Mouse (Mus musculus) kidney, postnatal 4 days (tissue): Measurements from ENCODE around the gene Hapln3.

ENCODE experiments used
- DNase-seq, 2 experiments: peaks; one replicate each; pipeline ENCODE4 v3.0.0; 2021; ENCODE audit warnings: mixed read lengths in 2 of 2

Gene Hapln3

DNA sequence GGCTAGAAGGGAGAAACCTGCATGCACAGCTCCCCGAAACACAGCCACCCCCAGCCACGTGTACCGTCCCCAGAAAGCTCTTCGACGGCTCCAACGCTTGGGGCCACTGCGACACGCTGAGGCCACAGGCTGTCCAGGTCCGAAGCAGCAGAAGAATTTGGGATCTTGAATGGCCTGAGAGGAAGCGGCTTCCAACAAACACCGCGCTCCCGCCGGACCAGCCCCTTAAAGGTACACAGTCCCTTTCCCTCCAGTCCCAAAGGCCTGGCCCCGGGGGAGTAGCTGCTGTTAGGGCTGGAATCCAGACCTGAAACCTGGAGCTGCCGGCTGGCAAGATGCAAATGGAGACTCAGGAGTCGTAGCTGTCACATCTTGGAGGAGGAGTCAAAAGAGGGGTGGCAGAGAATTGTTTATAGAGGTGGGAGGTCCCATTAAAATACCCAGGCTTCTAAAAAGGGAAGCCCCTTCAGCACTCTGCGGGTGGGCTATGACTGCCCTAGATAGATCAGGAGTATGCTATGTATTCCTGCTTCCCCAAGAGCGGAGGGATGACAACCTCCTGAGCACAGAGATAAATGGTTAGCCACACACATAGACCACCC, at the start of gene Hapln3:
Gene Hapln3 (minus strand): TSS at position 176 of the 602 bp plus-strand sequence.
- DNase-seq = peak; percentile 66 to 71

GRCm38 (mm10) chr7:79173800-79174199, 43.0 kb upstream of the Hapln3 start:
- DNase-seq = peak in 1 of 2 experiments; percentile 18

GRCm38 (mm10) chr7:79171782-79172181, 41.0 kb upstream of the Hapln3 start:
- no peak for DNase-seq

DNA sequence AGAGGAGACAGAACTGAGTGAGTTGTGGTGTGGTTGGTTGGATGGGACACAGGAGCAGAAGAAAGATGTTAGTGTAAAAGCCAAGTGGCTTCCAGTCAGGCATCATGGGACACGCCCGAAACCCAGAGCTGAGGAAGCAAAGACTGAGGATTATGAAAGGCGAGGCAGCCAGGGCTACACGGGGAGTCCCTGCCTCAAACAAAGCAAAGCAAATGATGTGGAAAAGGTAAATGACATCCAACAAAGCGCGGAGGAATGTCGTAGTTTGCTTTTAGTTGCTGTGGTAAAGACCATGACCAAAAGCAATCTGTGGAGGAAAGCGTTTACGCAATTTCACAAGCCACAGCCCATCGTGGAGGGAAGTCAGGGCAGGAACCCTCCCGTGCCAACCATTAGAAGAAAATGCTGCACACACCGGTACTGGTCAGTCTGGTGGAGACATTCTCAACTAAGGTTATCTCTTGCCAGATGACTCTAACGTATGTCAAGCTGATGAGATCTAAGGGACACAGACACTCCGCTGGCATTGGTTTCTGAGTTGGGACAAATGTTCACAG, 36.3 kb upstream of the Hapln3 start:
- no peak for DNase-seq

- no peak for DNase-seq
Observed at GRCm38 (mm10) chr7:79159406-79159805, 28.6 kb upstream of the Hapln3 start.

DNA sequence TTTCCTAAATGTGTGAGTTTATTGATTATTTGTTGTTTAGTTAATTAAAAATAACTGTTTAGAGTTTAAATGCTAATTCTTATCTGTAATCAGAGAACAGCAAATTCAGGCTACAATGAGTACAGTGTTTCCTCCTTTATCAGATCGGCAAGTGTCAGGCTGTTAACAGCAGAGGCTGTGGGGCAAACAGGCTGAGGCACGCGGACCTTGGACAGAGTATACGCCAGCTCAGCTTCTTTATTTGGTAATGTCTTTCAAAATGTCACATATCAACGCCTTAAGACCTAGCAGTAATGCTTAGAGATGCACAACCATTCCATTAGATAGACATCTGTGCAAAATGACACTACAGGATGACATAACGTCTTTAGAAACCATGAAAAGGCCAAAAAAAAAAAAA, 18.7 kb upstream of the Hapln3 start:
- no peak for DNase-seq

DNA sequence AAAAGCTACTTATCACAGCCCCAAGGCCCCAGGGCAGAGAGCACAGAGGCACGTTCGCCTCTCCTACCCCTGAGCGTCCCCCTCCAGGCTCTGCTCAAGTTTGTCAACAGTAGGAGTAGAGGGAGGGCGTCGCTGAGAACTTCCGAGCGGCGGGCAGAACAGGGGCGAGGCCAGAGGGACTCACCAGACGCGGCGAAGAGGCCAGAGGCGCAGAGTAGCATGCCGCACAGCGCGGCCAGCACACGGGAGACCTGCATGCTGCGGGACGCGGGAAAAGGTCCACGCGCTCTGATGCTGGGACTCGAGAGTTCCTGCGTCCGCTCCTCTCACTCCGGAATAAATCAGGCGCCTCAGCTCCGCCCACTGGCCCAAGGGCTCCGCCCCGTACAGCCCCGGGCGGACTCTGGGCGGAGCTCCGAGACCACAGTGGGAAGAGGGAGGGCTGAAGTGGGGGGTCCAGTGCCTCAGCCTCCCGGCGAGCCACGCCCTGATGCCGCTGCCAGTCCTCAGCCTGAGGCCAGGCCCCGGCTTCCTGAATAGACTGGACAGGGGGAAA, 18.0 kb upstream of the Hapln3 start, which contains the start of gene Mfge8:
Gene Mfge8 (minus strand): TSS at position 350 of the 556 bp plus-strand sequence.
- DNase-seq = peak; percentile 93 to 95

DNA sequence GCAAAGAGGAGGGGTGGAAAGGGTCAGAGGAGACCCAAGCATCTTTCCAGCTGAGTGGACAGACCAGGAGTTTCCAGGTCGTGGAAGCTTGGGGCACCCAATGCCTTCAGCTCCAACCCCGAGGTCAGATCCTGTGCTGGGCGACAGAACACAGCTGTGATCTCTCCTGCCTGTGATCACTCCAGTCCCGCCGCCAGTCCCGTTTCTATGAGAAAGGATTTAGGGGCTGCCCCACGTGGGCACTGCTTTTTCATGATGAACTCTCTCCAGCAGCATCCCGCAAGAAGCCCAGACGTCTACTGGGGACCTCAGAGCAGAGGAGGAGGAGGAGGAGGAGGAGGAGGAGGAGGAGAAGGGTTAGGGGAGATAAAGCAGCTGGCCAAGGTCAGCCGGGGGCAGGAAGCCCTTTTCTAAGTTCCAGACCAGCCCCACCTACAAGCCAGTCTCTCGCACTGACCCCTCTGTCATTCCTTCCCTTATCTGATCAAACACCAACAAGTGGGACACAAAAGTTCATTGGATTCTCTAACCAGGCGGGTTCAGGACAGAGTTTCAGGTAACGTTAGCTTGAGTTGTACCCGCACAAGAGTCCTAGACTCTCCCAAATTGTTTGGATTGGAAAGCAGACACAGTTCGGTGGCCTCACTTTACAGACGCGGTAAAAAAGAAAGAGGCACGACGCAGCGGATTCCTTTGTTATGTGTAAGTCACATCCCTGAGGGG, 17.3 kb upstream of the Hapln3 start:
- peak; percentile 49 to 56 for DNase-seq

DNA sequence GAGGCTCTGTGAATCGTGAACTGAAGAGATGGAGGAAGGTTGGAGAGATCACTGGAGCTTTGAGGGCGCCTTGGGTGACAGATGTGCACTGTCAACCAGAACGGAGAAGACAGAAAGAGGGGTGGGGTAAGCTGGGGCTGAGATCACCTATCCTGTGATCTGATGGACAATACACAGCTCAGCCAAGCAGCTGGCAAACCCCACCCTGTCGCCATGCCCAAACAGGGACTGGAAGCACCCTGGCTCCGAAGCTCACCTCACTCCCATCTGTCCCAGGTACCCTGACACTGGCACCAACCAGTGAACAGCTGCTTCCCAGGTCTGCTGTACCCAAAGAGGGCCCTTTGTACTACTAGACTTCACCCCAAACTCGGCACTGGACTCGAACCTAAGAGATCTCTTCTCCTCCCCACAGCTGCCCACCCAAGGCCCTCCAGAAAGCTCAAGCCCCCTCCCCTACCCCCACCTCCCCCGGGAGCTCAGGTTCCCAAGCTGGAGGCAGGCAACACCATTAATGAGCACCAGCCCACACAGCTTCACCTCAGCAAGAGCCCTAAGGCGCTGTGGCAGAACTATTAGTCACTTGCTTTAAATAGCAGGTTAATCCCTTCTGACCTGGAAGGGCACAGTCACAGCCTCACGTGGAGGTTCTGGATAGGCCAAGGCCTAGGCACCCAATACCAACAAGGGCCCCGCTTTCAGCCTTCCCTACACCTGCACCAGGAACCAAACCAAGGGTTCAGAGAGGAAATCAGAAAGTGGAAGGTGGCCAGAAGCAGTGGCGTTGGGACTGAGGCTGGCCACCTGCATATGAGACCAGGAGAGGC, 16.4 kb upstream of the Hapln3 start:
- peak; percentile 17 to 44 for DNase-seq

GRCm38 (mm10) chr7:79140897-79141296, 10.1 kb upstream of the Hapln3 start:
- DNase-seq = peak; percentile 90 to 91

- no peak for DNase-seq
Observed at GRCm38 (mm10) chr7:79139891-79140591, 9.2 kb upstream of the Hapln3 start.

GRCm38 (mm10) chr7:79139328-79139824, 8.6 kb upstream of the Hapln3 start:
- no peak for DNase-seq

GRCm38 (mm10) chr7:79133391-79133790, 2.6 kb upstream of the Hapln3 start:
- DNase-seq = peak in 1 of 2 experiments; percentile 28

DNA sequence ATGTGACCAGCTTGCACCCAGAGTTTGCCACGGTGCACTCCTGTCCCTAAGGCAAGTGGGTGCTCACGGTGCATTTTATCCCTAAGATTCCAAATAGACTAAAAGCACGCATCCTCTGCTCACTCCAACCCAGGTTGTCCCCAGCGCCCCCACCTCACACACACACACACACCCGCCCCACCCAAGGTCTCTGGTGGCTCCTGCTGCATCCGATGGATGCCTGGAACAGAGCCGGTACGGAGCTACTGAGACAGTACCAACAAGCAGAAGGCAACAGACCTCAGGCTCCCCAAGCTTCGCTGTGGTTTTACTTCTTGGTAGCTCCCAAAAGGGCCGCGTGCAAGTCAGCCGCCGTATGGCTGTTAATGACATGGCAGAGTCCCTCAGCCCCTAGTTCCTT, 433 bp downstream of the Hapln3 start:
- DNase-seq = no peak

DNA sequence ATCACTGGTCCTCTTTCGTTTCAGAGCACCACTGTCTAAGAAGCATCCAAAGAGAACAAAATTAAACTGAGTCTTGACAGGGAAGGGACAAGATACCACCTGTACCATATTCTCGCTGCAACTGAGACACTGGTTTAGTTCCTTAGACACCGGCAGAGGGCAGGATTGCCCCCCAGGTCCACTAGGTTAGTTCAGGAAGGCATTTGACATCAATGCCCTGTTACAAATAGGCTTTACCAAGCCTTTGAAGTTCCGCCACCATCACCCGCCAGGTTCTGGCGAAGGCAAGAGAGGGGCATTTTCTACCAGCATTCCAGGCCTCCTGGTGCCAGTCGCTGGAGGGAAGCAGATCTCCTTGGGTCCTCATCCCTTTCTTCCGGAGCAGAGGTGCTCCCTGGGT, 935 bp downstream of the Hapln3 start:
- DNase-seq = peak; percentile 21 to 50

GRCm38 (mm10) chr7:79123465-79123864, 7.4 kb downstream of the Hapln3 start:
- no peak for DNase-seq

- DNase-seq = no peak
Observed at GRCm38 (mm10) chr7:79113848-79114247, 17.0 kb downstream of the Hapln3 start.

GRCm38 (mm10) chr7:79096492-79096891, 34.3 kb downstream of the Hapln3 start:
- DNase-seq = no peak

DNA sequence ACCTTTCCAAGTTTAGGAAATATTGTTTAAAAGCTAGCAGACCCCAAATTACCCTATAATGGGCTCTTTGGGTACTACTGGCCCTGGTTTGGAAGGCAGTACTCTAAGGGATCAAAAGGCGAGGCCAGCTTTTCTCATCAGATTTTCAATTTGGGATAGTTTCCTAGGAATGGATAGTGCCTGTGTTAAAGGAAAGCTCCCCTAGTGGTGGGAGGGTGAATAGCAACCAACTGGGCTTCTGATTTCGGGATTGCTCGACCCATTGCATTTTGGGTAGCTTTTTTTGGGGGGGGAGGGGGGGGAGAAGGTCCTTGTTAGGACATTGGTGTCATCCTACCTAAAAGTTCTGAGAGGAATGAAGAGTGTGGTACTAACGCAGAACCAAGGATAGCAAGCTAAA, 41.7 kb downstream of the Hapln3 start:
- DNase-seq = peak; percentile 52 to 58

GRCm38 (mm10) chr7:79080572-79081399, 50.0 kb downstream of the Hapln3 start:
- DNase-seq = peak; percentile 86 to 87

DNA sequence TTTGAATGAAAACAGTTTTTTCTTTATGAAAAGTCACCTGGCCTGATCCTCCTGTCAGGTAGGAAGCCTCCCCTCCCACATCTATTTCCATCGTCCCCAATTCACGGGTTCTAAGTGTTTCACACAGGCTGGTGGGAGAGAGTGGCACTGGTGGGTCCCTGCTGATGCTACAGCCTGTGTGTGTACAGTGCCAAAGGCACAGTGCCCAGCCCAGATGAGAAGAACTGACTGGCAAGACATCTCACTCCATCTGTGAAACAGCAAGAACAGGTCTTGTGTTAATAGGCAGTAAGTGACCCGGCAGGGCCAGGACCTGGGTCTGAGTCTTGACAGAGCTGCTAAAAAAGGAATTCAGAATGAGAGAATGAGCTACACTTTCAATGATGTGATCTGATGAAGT, 51.6 kb downstream of the Hapln3 start:
- no peak for DNase-seq
